Mouse (Mus musculus) olfactory bulb, adult 2 months (tissue): ENCODE measurements around the gene Gm28036.

ENCODE experiments used
- CTCF ChIP-seq: fragments of 200-500 bp; IDR thresholded peaks from 2 replicates; pipeline ENCODE4 v1.5.1; 2012; ENCODE audit warnings: low read depth, mild to moderate bottlenecking, low read length, moderate library complexity; ENCODE audit not compliant: insufficient read depth
- POLR2A ChIP-seq: fragments of 200-500 bp; IDR thresholded peaks from 2 replicates; pipeline ENCODE4 v1.6.1; 2012; ENCODE audit warnings: mild to moderate bottlenecking, low read depth, low read length, moderate library complexity; ENCODE audit not compliant: insufficient read depth

DNA sequence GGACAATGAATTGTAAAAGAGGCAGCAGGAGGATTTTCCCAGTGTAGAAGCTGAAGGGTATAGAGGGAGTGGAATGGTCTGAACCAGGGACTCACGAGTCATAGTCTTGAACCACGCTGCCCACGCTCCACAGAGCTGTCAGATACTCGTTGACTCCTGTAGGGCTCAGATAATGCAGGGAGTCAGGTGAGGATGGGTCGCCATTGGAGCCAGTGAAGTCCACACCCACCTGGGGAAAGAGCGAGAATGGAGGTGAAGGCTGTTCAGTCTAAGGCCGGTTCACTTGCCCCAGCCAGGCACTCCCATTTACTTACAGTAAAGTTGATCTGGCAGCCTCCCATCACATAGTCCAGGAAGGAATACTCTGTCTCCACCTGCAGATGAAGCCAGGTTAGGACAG lies 49.4 kb downstream of the Gm28036 start:
- no peak for TF ChIP-seq POLR2A
- no peak for TF ChIP-seq CTCF
